Mouse (Mus musculus) CD8-positive naive resting alpha-beta T cell, adult 2 months (primary cell): ENCODE data around the gene Mrpl17.

ENCODE experiments used
- DNase-seq, 2 experiments: peaks; one replicate each; pipeline ENCODE4 v3.0.0; 2022; ENCODE audit warnings: low read depth in 2 of 2, low spot score in 2 of 2

Mrpl17 gene

GRCm38 (mm10) chr7:105786506-105787284 is 24.2 kb downstream of the Mrpl17 start:
- no peak for DNase-seq

GRCm38 (mm10) chr7:105784556-105784955 is 26.3 kb downstream of the Mrpl17 start:
- no peak for DNase-seq

GRCm38 (mm10) chr7:105783861-105784260 is 27.0 kb downstream of the Mrpl17 start:
- no peak for DNase-seq

- DNase-seq: no peak
Observed at GRCm38 (mm10) chr7:105778553-105779265, 32.2 kb downstream of the Mrpl17 start.

GRCm38 (mm10) chr7:105777797-105778552 is 32.9 kb downstream of the Mrpl17 start:
- no peak for DNase-seq

DNA sequence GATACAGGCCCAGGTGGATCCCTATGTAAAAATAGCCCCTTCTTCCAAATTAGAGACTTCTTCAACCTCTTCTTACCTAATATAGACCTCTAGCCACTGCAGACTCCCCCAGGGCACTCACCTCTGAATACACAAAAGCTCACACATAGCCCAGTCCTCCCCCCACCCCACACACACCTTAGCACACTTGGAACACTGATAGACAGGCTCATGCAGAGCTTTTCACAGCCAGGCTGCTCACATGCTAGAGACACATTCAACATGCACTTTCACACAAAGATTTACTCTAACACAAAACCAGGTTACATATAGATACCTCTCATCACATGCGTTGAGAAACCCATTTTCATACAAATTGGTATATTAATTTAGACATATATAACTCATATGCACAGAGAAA is 33.6 kb downstream of the Mrpl17 start:
- no peak for DNase-seq

GRCm38 (mm10) chr7:105776026-105776425 is 34.9 kb downstream of the Mrpl17 start:
- no peak for DNase-seq

DNA sequence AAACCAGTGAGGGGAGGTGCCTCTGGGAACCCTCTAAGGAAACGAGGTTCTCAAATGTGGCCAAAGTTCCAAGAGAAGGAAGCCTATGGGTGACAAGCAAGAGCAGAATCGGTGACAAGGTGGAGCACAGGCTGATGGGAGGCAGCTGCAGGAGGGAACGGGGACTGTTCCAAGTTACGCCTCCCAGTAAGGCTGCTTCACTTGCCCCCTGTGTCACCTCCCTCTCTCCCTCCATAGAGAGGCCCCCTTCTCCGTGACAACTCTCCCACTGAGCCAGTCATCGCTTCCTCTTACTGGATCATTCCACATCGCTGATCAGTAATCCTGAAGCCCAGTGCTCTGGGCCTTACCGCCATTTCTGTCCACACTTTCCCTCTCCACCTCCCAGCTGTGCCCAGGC is 36.2 kb downstream of the Mrpl17 start:
- no peak for DNase-seq

DNA sequence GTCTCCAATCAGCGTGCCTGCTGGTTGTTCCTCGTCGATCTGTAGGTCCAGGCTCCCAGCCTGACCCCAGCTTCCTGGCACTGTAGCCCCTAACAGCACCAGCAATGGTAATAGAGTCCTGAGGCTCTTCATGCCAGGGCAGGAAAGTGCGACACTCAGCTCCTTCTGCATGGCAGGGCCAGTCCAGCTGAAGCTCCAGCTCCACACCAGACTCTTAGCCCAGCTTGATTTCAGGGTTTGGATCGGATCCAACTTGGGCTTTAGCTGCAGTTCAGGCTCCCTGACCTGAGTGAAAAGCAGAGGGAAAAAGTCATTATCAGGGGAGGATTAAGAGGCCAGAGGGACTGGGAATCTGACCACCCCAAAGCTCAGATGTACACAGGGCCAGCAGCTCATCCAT is 37.9 kb downstream of the Mrpl17 start:
- DNase-seq: no peak

GRCm38 (mm10) chr7:105772331-105772730 is 38.6 kb downstream of the Mrpl17 start:
- no peak for DNase-seq

DNA sequence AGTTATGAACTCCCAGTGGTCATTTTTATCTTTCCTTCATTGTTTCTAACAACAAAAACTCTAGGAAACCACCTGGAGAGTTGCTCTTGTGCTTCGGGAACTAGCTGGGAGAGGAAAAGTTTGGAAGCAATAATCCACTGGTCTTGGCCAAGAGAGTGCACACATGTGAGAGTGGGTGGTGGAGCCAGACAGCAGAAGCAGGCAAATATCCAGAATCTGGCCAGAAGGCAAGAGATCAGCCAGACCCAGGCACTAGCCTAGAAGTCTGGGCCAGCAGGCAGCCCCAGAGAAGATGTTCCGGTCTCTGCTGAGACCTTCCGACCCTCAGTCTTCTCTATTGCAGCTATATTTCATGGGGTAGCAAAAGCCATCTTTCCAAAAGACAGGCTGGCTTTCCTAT is 40.9 kb downstream of the Mrpl17 start:
- no peak for DNase-seq

DNA sequence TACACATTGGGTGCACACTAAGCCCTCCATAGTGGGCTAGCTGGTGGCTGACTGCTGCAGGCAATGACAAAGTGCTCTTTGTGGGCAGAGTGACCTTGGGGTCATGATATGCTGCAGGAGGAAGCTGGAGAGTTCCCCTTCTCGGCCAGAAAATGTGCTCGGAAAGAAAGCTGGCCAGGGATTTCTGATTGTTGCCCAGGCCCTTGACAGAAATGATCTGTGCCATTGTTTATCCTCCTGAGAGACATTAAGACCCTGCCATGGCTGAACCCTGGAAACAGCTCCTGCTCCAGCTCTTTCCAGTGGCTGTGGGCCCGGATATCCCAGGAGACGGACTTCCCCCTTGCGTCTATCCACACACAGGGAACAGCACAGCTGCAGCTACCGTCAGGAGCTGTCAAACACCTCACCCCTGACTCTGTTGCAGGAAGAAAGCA is 43.2 kb downstream of the Mrpl17 start:
- DNase-seq: no peak

- DNase-seq: no peak
Observed at GRCm38 (mm10) chr7:105764331-105764730, 46.6 kb downstream of the Mrpl17 start.

- DNase-seq: no peak
Observed at GRCm38 (mm10) chr7:105762517-105763270, 48.2 kb downstream of the Mrpl17 start.

GRCm38 (mm10) chr7:105761813-105762484 is 49.0 kb downstream of the Mrpl17 start:
- no peak for DNase-seq

GRCm38 (mm10) chr7:105753281-105753680 is 57.6 kb downstream of the Mrpl17 start:
- DNase-seq: no peak
